ENCODE assay signal across 8 mouse cellular contexts in the genomic region with DNA sequence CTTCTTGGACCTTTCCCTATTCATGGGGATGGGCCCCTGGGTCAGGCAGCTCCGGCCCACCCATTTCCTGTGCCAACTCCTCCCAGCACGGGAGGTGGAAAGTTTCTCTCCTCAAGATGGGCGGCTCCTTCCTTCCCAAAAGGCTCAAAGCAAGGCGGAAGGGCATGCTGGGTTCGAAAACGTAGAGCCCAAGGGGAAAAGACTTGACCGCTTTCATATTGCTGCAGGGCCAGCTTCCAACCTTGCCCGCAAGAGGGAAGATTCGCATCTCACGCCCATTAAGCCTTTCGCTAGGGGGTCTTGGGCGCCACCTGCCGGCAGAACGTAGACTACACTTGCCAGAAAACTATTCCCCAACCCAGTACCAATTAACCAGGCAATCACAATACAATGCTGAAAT. TPM values are rescaled to one million over a fixed set of nuclear protein-coding genes. Genes with fewer than 3 reads are reported as not detected.
DNase-seq lines count a peak whose midpoint lies in the region; ATAC-seq and TF ChIP-seq lines count a peak whose summit lies in the region.

No protein-coding gene starts in this region.

- peak; percentile 88 for TF ChIP-seq CTCF in G1E (IDR thresholded peaks at IDR 0.05; ENCODE audit: low read depth, low read length)

- H3K4me2 ChIP-seq in hindbrain, embryonic 13.5 days: peak overlapping the region; percentile 99

- DNase-seq in G1E (ENCODE audit: low spot score): peak; percentile 51
- peak; percentile 81 for DNase-seq in cerebellum, adult 9-11 months
- peak; percentile 84 to 87 for DNase-seq in frontal cortex, postnatal 25 days (ENCODE audit: low spot score in 2 of 2)
- DNase-seq in layer of hippocampus, postnatal 14 days (ENCODE audit: low spot score in 2 of 2): peak; percentile 87 to 90
- DNase-seq in lung, postnatal 14 days: peak; percentile 93
- peak; percentile 87 for DNase-seq in ovary, postnatal 14 days (ENCODE audit: low spot score)
- DNase-seq in thymus, postnatal 0 days (ENCODE audit: low spot score): peak; percentile 84

- H3K9me3 ChIP-seq in G1E (replicated peaks): no peaks in the 10 kb centered on the region
- no peaks in the 10 kb centered on the region for H3K9me3 ChIP-seq in hindbrain, embryonic 13.5 days

- peak overlapping the region; percentile 100 for H3K9ac ChIP-seq in hindbrain, embryonic 13.5 days

- H3K27ac ChIP-seq in hindbrain, embryonic 13.5 days: peak overlapping the region; percentile 98

- no peak for ATAC-seq in G1E (ENCODE audit: extremely low read depth, insufficient number of reproducible peaks, low FRiP score, poor library complexity, severe bottlenecking)
- ATAC-seq in hindbrain, embryonic 13.5 days (ENCODE audit: low FRiP score): no peak

- H3K36me3 ChIP-seq in G1E (replicated peaks): peaks cover 45% of the 10 kb centered on the region
- H3K36me3 ChIP-seq in hindbrain, embryonic 13.5 days: peaks cover 30% of the 10 kb centered on the region

- no peaks in the 10 kb centered on the region for H3K27me3 ChIP-seq in G1E (ENCODE audit: insufficient read depth, low read length)
- no peaks in the 10 kb centered on the region for H3K27me3 ChIP-seq in hindbrain, embryonic 13.5 days

- H3K4me1 ChIP-seq in G1E (ENCODE audit: insufficient read depth, low read depth, low read length): peaks cover 87% of the 10 kb centered on the region
- peaks cover 67% of the 10 kb centered on the region for H3K4me1 ChIP-seq in hindbrain, embryonic 13.5 days (replicated peaks)

- H3K4me3 ChIP-seq in G1E (ENCODE audit: low read depth, low read length): peak overlapping the region; percentile 86
- peak overlapping the region; percentile 96 for H3K4me3 ChIP-seq in hindbrain, embryonic 13.5 days

- 3% methylated on average over 14 of the region's 14 CpGs for WGBS in hindbrain, embryonic 13.5 days

RNA-seq across cellular contexts. Expression of a gene that starts 1.6 kb away (rescaled TPM):
- total RNA-seq in G1E (2014; fragmentation: Nextera tagmentation) (20.8 and 34.1 TPM in 2 replicates), G1E (2017) (45.5 and 45.7 TPM in 2 replicates)
- polyA plus RNA-seq in G1E (2012): 85.9 and 88.3 TPM in 2 replicates
- 6.7 and 10.1 TPM in 2 replicates for polyA plus RNA-seq in hindbrain, embryonic 13.5 days (2015; fragmentation: Nextera tagmentation; extraction: Ambion mirVana)
- 10 to 100 TPM; 15.6 to 20.1 TPM for total RNA-seq in layer of hippocampus, postnatal 14 days (2021)
- polyA plus RNA-seq in thymus, postnatal 0 days (2015; fragmentation: Nextera tagmentation; extraction: Ambion mirVana): 17.6 TPM in 2 replicates

RNA-seq across cellular contexts. Expression of a gene that starts 1.8 kb away (rescaled TPM):
- total RNA-seq in G1E (2014; fragmentation: Nextera tagmentation) (20.0 and 23.4 TPM in 2 replicates), G1E (2017) (21.9 and 27.8 TPM in 2 replicates)
- 56.7 and 58.5 TPM in 2 replicates for polyA plus RNA-seq in G1E (2012)
- polyA plus RNA-seq in hindbrain, embryonic 13.5 days (2015; fragmentation: Nextera tagmentation; extraction: Ambion mirVana): 184 and 187 TPM in 2 replicates
- 10 to 100 TPM; 32.1 to 41.1 TPM for total RNA-seq in layer of hippocampus, postnatal 14 days (2021)
- polyA plus RNA-seq in thymus, postnatal 0 days (2015; fragmentation: Nextera tagmentation; extraction: Ambion mirVana): 91.8 and 92.5 TPM in 2 replicates

RNA-seq across cellular contexts. Expression of a gene that starts 13.0 kb away (rescaled TPM):
- total RNA-seq in G1E (2014; fragmentation: Nextera tagmentation) (not detected in 2 replicates), G1E (2017) (0.17 and 0.22 TPM in 2 replicates)
- polyA plus RNA-seq in G1E (2012): 0.13 TPM in 1 of 2 replicates, not detected in the other
- 10.6 and 11.2 TPM in 2 replicates for polyA plus RNA-seq in hindbrain, embryonic 13.5 days (2015; fragmentation: Nextera tagmentation; extraction: Ambion mirVana)
- 10 to 100 TPM; 24.7 to 32.7 TPM for total RNA-seq in layer of hippocampus, postnatal 14 days (2021)
- polyA plus RNA-seq in thymus, postnatal 0 days (2015; fragmentation: Nextera tagmentation; extraction: Ambion mirVana): 9.7 and 10.2 TPM in 2 replicates

RNA-seq across cellular contexts. Expression of a gene that starts 23.5 kb away (rescaled TPM):
- total RNA-seq in G1E (2014; fragmentation: Nextera tagmentation): not detected in 2 replicates
- not detected in 2 replicates for total RNA-seq in G1E (2017)
- polyA plus RNA-seq in G1E (2012): 0.07 and 0.10 TPM in 2 replicates
- polyA plus RNA-seq in hindbrain, embryonic 13.5 days (2015; fragmentation: Nextera tagmentation; extraction: Ambion mirVana): 0.44 and 0.63 TPM in 2 replicates
- not detected for total RNA-seq in layer of hippocampus, postnatal 14 days (2021)
- 0.32 and 0.74 TPM in 2 replicates for polyA plus RNA-seq in thymus, postnatal 0 days (2015; fragmentation: Nextera tagmentation; extraction: Ambion mirVana)

RNA-seq across cellular contexts. Expression of a gene that starts 39.0 kb away (rescaled TPM):
- total RNA-seq in G1E (2014; fragmentation: Nextera tagmentation) (50.7 and 51.0 TPM in 2 replicates), G1E (2017) (13.6 and 16.1 TPM in 2 replicates)
- polyA plus RNA-seq in G1E (2012): 178 and 200 TPM in 2 replicates
- 21.3 and 24.4 TPM in 2 replicates for polyA plus RNA-seq in hindbrain, embryonic 13.5 days (2015; fragmentation: Nextera tagmentation; extraction: Ambion mirVana)
- total RNA-seq in layer of hippocampus, postnatal 14 days (2021): 10 to 100 TPM; 66.3 to 72.2 TPM
- polyA plus RNA-seq in thymus, postnatal 0 days (2015; fragmentation: Nextera tagmentation; extraction: Ambion mirVana): 13.7 and 19.4 TPM in 2 replicates
